Mouse (Mus musculus) stomach, embryonic 14.5 days (tissue): ENCODE results near the gene Mgst2. TPM values are rescaled to one million over a fixed set of nuclear protein-coding genes. Genes with fewer than 3 reads are reported as not detected.

ENCODE experiments used
- ATAC-seq: fragments of 200-750 bp; cut with Nextera tagmentation; 2 replicates; pipeline ENCODE4 v1.8.0; 2017; ENCODE audit warnings: low read depth, moderate TSS enrichment; ENCODE audit not compliant: insufficient number of reproducible peaks, insufficient read depth, low FRiP score
- H3K27ac ChIP-seq: fragments of 300-500 bp; sonication (generic); 2 replicates; pipeline ENCODE4 v1.5.1; 2014; ENCODE audit warnings: mild to moderate bottlenecking, low read length, moderate library complexity, mixed read lengths
- H3K27me3 ChIP-seq: fragments of 300-500 bp; sonication (generic); 2 replicates; pipeline ENCODE4 v1.6.1; 2014; ENCODE audit warnings: low read length, control low read depth, mixed read lengths; ENCODE audit not compliant: control insufficient read depth, insufficient read depth
- H3K36me3 ChIP-seq: fragments of 300-500 bp; sonication (generic); 2 replicates; pipeline ENCODE4 v1.6.1; 2014; ENCODE audit warnings: mild to moderate bottlenecking, control low read depth, low read length, moderate library complexity, mixed read lengths; ENCODE audit not compliant: control insufficient read depth, insufficient read depth
- H3K4me1 ChIP-seq: fragments of 300-500 bp; sonication (generic); 2 replicates; pipeline ENCODE4 v1.6.1; 2014; ENCODE audit warnings: low read length, control low read depth, mixed read lengths; ENCODE audit not compliant: control insufficient read depth, insufficient read depth
- H3K4me2 ChIP-seq: fragments of 300-500 bp; sonication (generic); replicated peaks from 2 replicates; pipeline ENCODE4 v1.6.1; 2014; ENCODE audit warnings: low read depth, low read length, control low read depth
- H3K4me3 ChIP-seq: fragments of 300-500 bp; sonication (generic); 2 replicates; pipeline ENCODE4 v1.5.1; 2014; ENCODE audit warnings: low read depth, low read length, control low read depth
- H3K9ac ChIP-seq: fragments of 300-500 bp; sonication (generic); replicated peaks from 2 replicates; pipeline ENCODE4 v1.6.1; 2014; ENCODE audit warnings: low read depth, mild to moderate bottlenecking, control low read depth, low read length, moderate library complexity, mixed read lengths
- H3K9me3 ChIP-seq: fragments of 300-500 bp; sonication (generic); 2 replicates; pipeline ENCODE4 v1.6.1; 2016; ENCODE audit warnings: low read depth, low read length, control low read depth; ENCODE audit not compliant: control insufficient read depth
- WGBS: fragments of 180-500 bp; shearing (Covaris S2); extraction: QIAGEN DNeasy Blood & Tissue Kit; methylation state at CpG from one replicate; pipeline ENCODE4 v1.1.7; 2014; 5-methylcytosine and 5-hydroxymethylcytosine counted together
- polyA plus RNA-seq: library from polyadenylated mRNA; unstranded; fragments of >200 nt; fragmentation: Nextera tagmentation; extraction: Ambion mirVana; gene quantifications from 2 replicates; pipeline ENCODE4 v1.2.1, GENCODE M21; 2014

The Mgst2 gene
- polyA plus RNA-seq = 20.3 and 22.0 TPM in 2 replicates

- Histone ChIP-seq H3K9me3 (no peaks in the 10 kb centered on the region), H3K9ac (no peak within 1 kb of the TSS), H3K4me2 (peak within 1 kb of the TSS; percentile 14; the same call in 1 of the 2 replicates), H3K36me3 (no peaks in the 10 kb centered on the region), H3K4me1 (0 out of 2 replicates have a peak, but pooled peaks cover 2% of the 10 kb centered on the region), H3K4me3 (0 out of 2 replicates have a peak within 1 kb of the TSS, but pooled peaks have one; percentile 6), H3K27ac (peak within 1 kb of the TSS; percentile 49; the same call in 1 of the 2 replicates), H3K27me3 (no peaks in the 10 kb centered on the region)
- no peak for ATAC-seq
- 38% methylated on average over 4 of the region's 4 CpGs for WGBS
Observed at GRCm38 (mm10) chr3:51660060-51660459, at the start of gene Mgst2. Gene Mgst2 (plus strand): TSS chr3:51660360.

- 5% methylated on average over 6 of the region's 6 CpGs for WGBS
- H3K9me3 ChIP-seq = peaks cover 5% of the 10 kb centered on the region; the same call in 1 of the 2 replicates
- ATAC-seq = peak; percentile 72; the same call in 1 of the 2 replicates
- H3K4me3 ChIP-seq = no peak overlapping the region
- H3K27me3 ChIP-seq = no peaks in the 10 kb centered on the region
- H3K4me1 ChIP-seq = no peaks in the 10 kb centered on the region
- H3K27ac ChIP-seq = no peak overlapping the region
- H3K36me3 ChIP-seq = no peaks in the 10 kb centered on the region
- no peak overlapping the region for H3K4me2 ChIP-seq
- H3K9ac ChIP-seq = no peak overlapping the region
Observed at GRCm38 (mm10) chr3:51611972-51612371, 48.2 kb upstream of the Mgst2 start.

- WGBS = 74% methylated on average over 10 of the region's 10 CpGs
- ATAC-seq = no peak
Observed at GRCm38 (mm10) chr3:51612398-51613356, 47.5 kb upstream of the Mgst2 start.

GRCm38 (mm10) chr3:51614278-51614677 is 45.9 kb upstream of the Mgst2 start:
- ATAC-seq = no peak
- no peak overlapping the region for H3K4me2 ChIP-seq
- no peak overlapping the region for H3K9ac ChIP-seq
- H3K27ac ChIP-seq = no peak overlapping the region
- no peaks in the 10 kb centered on the region for H3K27me3 ChIP-seq
- no peaks in the 10 kb centered on the region for H3K36me3 ChIP-seq
- H3K4me1 ChIP-seq = no peaks in the 10 kb centered on the region
- peaks cover 5% of the 10 kb centered on the region; the same call in 1 of the 2 replicates for H3K9me3 ChIP-seq
- no peak overlapping the region for H3K4me3 ChIP-seq
- WGBS = 78% methylated on average over 13 of the region's 13 CpGs

More at GRCm38 (mm10) chr3:51612398-51613356, 47.5 kb upstream of the Mgst2 start:
- H3K27me3 ChIP-seq = no peaks in the 10 kb centered on the region
- peaks cover 5% of the 10 kb centered on the region; the same call in 1 of the 2 replicates for H3K9me3 ChIP-seq
- H3K4me2 ChIP-seq = no peak overlapping the region
- no peak overlapping the region for H3K4me3 ChIP-seq
- no peak overlapping the region for H3K9ac ChIP-seq
- H3K27ac ChIP-seq = no peak overlapping the region
- H3K36me3 ChIP-seq = no peaks in the 10 kb centered on the region
- H3K4me1 ChIP-seq = no peaks in the 10 kb centered on the region

- no peak for ATAC-seq
- Histone ChIP-seq H3K36me3 (no peaks in the 10 kb centered on the region), H3K4me2 (no peak overlapping the region), H3K27ac (no peak overlapping the region), H3K4me3 (no peak overlapping the region), H3K27me3 (no peaks in the 10 kb centered on the region), H3K9me3 (no peaks in the 10 kb centered on the region), H3K9ac (no peak overlapping the region), H3K4me1 (0 out of 2 replicates have a peak, but pooled peaks cover 3% of the 10 kb centered on the region)
- WGBS = 58% methylated on average over 2 of the region's 2 CpGs
Observed at GRCm38 (mm10) chr3:51623956-51624355, 36.2 kb upstream of the Mgst2 start.

- Histone ChIP-seq H3K4me1 (0 out of 2 replicates have a peak, but pooled peaks cover 4% of the 10 kb centered on the region), H3K27ac (no peak overlapping the region), H3K9me3 (no peaks in the 10 kb centered on the region; the same call in 1 of the 2 replicates), H3K4me3 (no peak overlapping the region), H3K36me3 (no peaks in the 10 kb centered on the region), H3K4me2 (no peak overlapping the region), H3K9ac (no peak overlapping the region), H3K27me3 (no peaks in the 10 kb centered on the region)
- ATAC-seq = no peak
- 70% methylated on average over 3 of the region's 3 CpGs for WGBS
Observed at GRCm38 (mm10) chr3:51627741-51628140, 32.4 kb upstream of the Mgst2 start.

GRCm38 (mm10) chr3:51628977-51629376 is 31.2 kb upstream of the Mgst2 start:
- ATAC-seq = no peak
- H3K9ac ChIP-seq = no peak overlapping the region
- H3K9me3 ChIP-seq = peaks cover 3% of the 10 kb centered on the region; the same call in 1 of the 2 replicates
- WGBS = 28% methylated on average over 3 of the region's 3 CpGs
- 0 out of 2 replicates have a peak, but pooled peaks cover 4% of the 10 kb centered on the region for H3K4me1 ChIP-seq
- H3K36me3 ChIP-seq = no peaks in the 10 kb centered on the region
- no peak overlapping the region for H3K4me2 ChIP-seq
- no peak overlapping the region for H3K27ac ChIP-seq
- no peak overlapping the region for H3K4me3 ChIP-seq
- H3K27me3 ChIP-seq = no peaks in the 10 kb centered on the region

- no peak for ATAC-seq
- Histone ChIP-seq H3K4me3 (no peak overlapping the region), H3K36me3 (no peaks in the 10 kb centered on the region), H3K9me3 (peaks cover 3% of the 10 kb centered on the region; the same call in 1 of the 2 replicates), H3K27me3 (no peaks in the 10 kb centered on the region), H3K4me2 (no peak overlapping the region), H3K4me1 (0 out of 2 replicates have a peak, but pooled peaks cover 4% of the 10 kb centered on the region), H3K9ac (no peak overlapping the region), H3K27ac (no peak overlapping the region)
- 97% methylated on average over 1 of the region's 1 CpGs for WGBS
Observed at GRCm38 (mm10) chr3:51630746-51631145, 29.4 kb upstream of the Mgst2 start.
